Mouse (Mus musculus) spleen, adult 2 months (tissue): ENCODE measurements around the gene Gpr15. TPM values are rescaled to one million over a fixed set of nuclear protein-coding genes. Genes with fewer than 3 reads are reported as not detected.

Source experiments
- DNase-seq, 2 experiments: peaks; one replicate each; pipeline versions ENCODE4 v3.0.0 to v3.0.0-alpha.2; 2012 to 2021; ENCODE audit warnings: low spot score in 2 of 2, low read depth in 1 of 2
- H3K27ac ChIP-seq: fragments of 200-500 bp; 2 replicates; pipeline ENCODE4 v1.5.1; 2012; ENCODE audit warnings: low read length, inconsistent platforms; ENCODE audit not compliant: insufficient read depth
- H3K27me3 ChIP-seq: fragments of 200-500 bp; 2 replicates; pipeline ENCODE4 v1.6.1; 2012; ENCODE audit warnings: mild to moderate bottlenecking, moderate library complexity, low read length, inconsistent platforms; ENCODE audit not compliant: control insufficient read depth, insufficient read depth
- H3K36me3 ChIP-seq: fragments of 200-500 bp; 2 replicates; pipeline ENCODE4 v1.6.1; 2012; ENCODE audit warnings: mild to moderate bottlenecking, low read length, inconsistent platforms; ENCODE audit not compliant: control insufficient read depth, insufficient read depth
- H3K4me1 ChIP-seq: fragments of 200-500 bp; 2 replicates; pipeline ENCODE4 v1.6.1; 2011; ENCODE audit warnings: inconsistent platforms; ENCODE audit not compliant: control insufficient read depth, insufficient read depth, insufficient read length
- H3K4me3 ChIP-seq: fragments of 200-500 bp; 2 replicates; pipeline ENCODE4 v1.5.1; 2011; ENCODE audit warnings: mild to moderate bottlenecking, inconsistent platforms; ENCODE audit not compliant: insufficient read depth, insufficient read length; ENCODE audit errors: extremely low read depth
- CTCF ChIP-seq: fragments of 200-500 bp; IDR thresholded peaks from 2 replicates; pipeline ENCODE4 v1.5.1; 2011; ENCODE audit warnings: mild to moderate bottlenecking, inconsistent platforms; ENCODE audit not compliant: insufficient read depth, insufficient read length, insufficient replicate concordance; ENCODE audit errors: extremely low read depth
- POLR2A ChIP-seq: fragments of 200-500 bp; IDR thresholded peaks from 2 replicates; pipeline ENCODE4 v1.6.1; 2011; ENCODE audit warnings: low read depth, low read length, inconsistent platforms
- WGBS: fragments of 180-500 bp; shearing (Covaris S2); methylation state at CpG from one replicate; pipeline ENCODE4 v1.1.7; 2018; 5-methylcytosine and 5-hydroxymethylcytosine counted together
- polyA plus RNA-seq: library from polyadenylated mRNA; depleted of rRNA; stranded (reverse); fragments of >200 nt; gene quantifications from 2 replicates; pipeline ENCODE4 v1.2.3, GENCODE M21; 2012

Gpr15 gene
- polyA plus RNA-seq, 1 experiment, result 0.70 TPM

DNA sequence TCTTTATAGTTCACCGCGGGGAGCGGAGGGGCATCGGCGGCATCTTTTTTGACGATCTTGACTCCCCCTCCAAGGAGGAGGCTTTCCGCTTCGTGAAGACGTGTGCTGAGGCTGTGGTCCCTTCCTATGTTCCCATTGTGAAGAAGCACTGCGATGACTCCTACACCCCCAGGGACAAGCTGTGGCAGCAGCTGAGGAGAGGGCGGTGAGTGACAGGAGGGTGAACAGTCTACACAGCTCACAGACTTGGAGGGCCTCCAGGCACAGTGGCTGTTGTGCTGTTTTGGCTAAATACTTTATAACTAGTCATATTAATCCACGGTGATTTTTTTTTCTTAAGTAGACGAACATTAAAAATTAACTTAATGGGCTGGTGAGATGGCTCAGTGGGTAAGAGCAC lies 43.6 kb downstream of the Gpr15 start:
- Histone ChIP-seq H3K27ac (no peak overlapping the region), H3K4me1 (0 out of 2 replicates have a peak, but pooled peaks cover 2% of the 10 kb centered on the region), H3K36me3 (peaks cover 13% of the 10 kb centered on the region), H3K27me3 (no peaks in the 10 kb centered on the region), H3K4me3 (no peak overlapping the region)
- DNase-seq, result no peak
- 96% methylated on average over 13 of the region's 13 CpGs for WGBS
- TF ChIP-seq POLR2A (no peak), CTCF (no peak)

- H3K27ac ChIP-seq, result no peak overlapping the region
- no peak for DNase-seq
- H3K27me3 ChIP-seq, result no peaks in the 10 kb centered on the region
- peaks cover 13% of the 10 kb centered on the region for H3K36me3 ChIP-seq
- H3K4me1 ChIP-seq, result 0 out of 2 replicates have a peak, but pooled peaks cover 2% of the 10 kb centered on the region
- no peak overlapping the region for H3K4me3 ChIP-seq
- TF ChIP-seq POLR2A (no peak), CTCF (no peak)
- WGBS, result 91% methylated on average over 15 of the region's 15 CpGs
Measured at GRCm38 (mm10) chr16:58673811-58674410, 45.0 kb downstream of the Gpr15 start.

DNA sequence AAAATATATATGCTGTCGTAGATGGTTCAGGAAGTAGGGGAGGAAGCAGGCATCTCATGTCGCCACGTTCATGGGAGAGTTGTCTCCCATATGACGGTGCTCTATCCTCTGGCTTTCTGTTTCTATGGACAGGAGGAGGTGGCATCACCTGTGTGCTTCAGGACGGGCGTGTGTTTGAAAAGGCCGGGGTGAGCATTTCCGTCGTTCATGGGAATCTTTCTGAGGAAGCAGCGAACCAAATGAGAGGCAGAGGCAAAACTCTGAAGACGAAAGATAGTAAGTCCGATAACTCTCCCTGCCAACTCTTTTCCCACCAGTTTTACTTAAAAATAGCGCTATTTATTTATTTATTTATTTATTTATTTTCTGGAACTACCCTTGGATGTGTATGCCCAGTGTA lies 46.5 kb downstream of the Gpr15 start:
- Histone ChIP-seq H3K27me3 (no peaks in the 10 kb centered on the region), H3K36me3 (peaks cover 13% of the 10 kb centered on the region), H3K27ac (no peak overlapping the region), H3K4me1 (0 out of 2 replicates have a peak, but pooled peaks cover 2% of the 10 kb centered on the region), H3K4me3 (no peak overlapping the region; the same call in 1 of the 2 replicates)
- no peak for DNase-seq
- WGBS, result 91% methylated on average over 13 of the region's 13 CpGs
- TF ChIP-seq POLR2A, result no peak
- no peak for TF ChIP-seq CTCF

DNA sequence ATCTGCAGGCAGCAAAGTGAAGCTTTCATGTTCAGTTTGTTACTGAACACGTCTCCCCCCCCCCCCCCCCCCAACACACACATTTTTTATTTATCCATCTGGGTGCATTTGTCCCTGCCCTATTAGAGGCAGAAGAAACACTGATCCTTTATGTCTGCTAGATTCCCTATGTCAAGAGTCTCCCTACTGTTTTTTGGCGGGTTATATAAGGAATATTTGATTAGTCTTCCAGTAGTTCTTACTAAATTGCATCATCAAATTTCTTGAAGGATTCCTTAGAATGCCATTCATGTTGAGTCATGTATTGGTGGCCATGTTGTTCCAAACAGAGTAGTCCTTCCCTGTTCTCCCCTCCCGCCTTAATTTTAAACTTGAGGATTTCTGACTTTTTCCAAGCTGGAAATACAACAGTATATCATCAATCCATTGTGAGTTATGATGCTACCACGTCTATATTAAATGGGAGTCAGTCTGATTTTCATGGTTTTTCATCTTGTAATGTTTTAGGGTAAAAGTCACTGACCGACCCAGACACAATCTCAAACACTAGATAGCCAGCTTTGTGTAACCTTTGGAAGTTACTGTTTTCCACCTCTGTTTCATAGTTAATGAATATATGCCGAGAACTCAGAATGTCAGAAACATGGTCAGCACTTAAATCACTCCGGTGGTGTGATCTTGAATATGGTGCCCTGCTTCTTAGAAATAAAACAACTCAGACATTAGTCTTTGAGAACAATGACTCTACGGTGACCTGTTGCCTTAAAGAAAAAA lies 47.5 kb downstream of the Gpr15 start:
- Histone ChIP-seq H3K4me3 (no peak overlapping the region; the same call in 1 of the 2 replicates), H3K36me3 (peaks cover 11% of the 10 kb centered on the region), H3K27ac (no peak overlapping the region), H3K4me1 (0 out of 2 replicates have a peak, but pooled peaks cover 2% of the 10 kb centered on the region), H3K27me3 (no peaks in the 10 kb centered on the region)
- no peak for DNase-seq
- TF ChIP-seq POLR2A (no peak), CTCF (no peak)
- 74% methylated on average over 8 of the region's 8 CpGs for WGBS

GRCm38 (mm10) chr16:58670643-58671042 lies 48.2 kb downstream of the Gpr15 start:
- WGBS, result under 1% methylated on average over 23 of the region's 25 CpGs
- peaks cover 8% of the 10 kb centered on the region for H3K36me3 ChIP-seq

DNA sequence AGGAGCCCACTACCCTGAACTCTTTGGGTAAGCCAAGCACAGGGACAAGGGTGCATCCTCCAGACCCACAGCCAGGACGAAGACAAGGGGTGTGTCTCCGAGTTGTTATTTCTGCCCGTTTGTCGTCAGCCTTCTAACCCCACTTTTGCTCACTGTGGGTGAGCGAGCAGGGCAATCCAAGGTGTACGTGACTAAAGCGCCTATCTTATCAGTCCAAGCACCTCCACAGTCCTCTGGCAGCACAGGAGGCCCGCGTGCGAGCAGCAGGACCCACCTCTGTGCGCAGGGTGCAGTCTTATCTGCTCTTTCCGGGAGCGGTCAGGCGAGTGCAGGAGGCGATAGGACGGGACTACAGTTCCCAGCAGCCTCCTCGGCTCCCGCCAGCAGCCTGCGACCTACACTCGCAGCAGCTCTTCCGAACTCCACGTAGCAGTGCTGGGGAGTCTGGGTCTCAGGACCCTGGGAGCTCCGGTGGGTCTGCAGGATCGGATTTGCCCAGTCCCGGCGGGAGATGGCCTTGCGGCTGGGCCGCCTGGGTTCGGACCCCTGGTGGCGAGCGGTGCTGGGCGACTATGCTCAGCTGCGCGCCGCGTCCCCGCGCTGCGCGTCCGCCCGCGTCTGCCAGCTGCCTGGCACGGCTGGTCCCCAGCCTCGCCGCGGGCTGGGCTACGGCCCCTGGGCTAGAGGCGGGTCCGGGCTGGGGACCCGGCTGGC lies 48.8 kb downstream of the Gpr15 start, which contains the start of gene Cpox:
TSS of gene Cpox (plus strand) at position 376 of the 714 bp plus-strand sequence.
- peak; percentile 47 to 73 for DNase-seq
- Histone ChIP-seq H3K36me3 (peaks cover 8% of the 10 kb centered on the region), H3K27me3 (no peaks in the 10 kb centered on the region), H3K4me3 (peak within 1 kb of the TSS; percentile 85), H3K27ac (peak within 1 kb of the TSS; percentile 46; the same call in 1 of the 2 replicates), H3K4me1 (0 out of 2 replicates have a peak, but pooled peaks cover 2% of the 10 kb centered on the region)
- peak; percentile 4; the same call in 1 of the 2 replicates for TF ChIP-seq CTCF
- peak; percentile 39 for TF ChIP-seq POLR2A
- under 1% methylated on average over 51 of the region's 51 CpGs for WGBS

More at GRCm38 (mm10) chr16:58670643-58671042, 48.2 kb downstream of the Gpr15 start:
- Histone ChIP-seq H3K27ac (peak overlapping the region; percentile 46; the same call in 1 of the 2 replicates), H3K4me3 (peak overlapping the region; percentile 85), H3K4me1 (0 out of 2 replicates have a peak, but pooled peaks cover 2% of the 10 kb centered on the region), H3K27me3 (no peaks in the 10 kb centered on the region)
- peak in 1 of 2 experiments; percentile 14 for DNase-seq
- TF ChIP-seq POLR2A (no peak), CTCF (no peak)
